Mouse (Mus musculus) kidney, embryonic 16.5 days (tissue): ENCODE data around the gene Olfr1408. TPM values are rescaled to one million over a fixed set of nuclear protein-coding genes. Genes with fewer than 3 reads are reported as not detected.

Source experiments
- ATAC-seq: fragments of 200-750 bp; cut with Nextera tagmentation; 2 replicates; pipeline ENCODE4 v1.8.0; 2017; ENCODE audit warnings: moderate TSS enrichment; ENCODE audit not compliant: low FRiP score, low TSS enrichment
- H3K27ac ChIP-seq: fragments of 300-500 bp; sonication (generic); 2 replicates; pipeline ENCODE4 v1.5.1; 2014; ENCODE audit warnings: low read length
- H3K27me3 ChIP-seq: fragments of 300-500 bp; sonication (generic); 2 replicates; pipeline ENCODE4 v1.6.1; 2014; ENCODE audit warnings: low read length, control low read depth, mixed read lengths; ENCODE audit not compliant: insufficient read depth
- H3K36me3 ChIP-seq: fragments of 300-500 bp; sonication (generic); 2 replicates; pipeline ENCODE4 v1.6.1; 2014; ENCODE audit warnings: low read length, control low read depth, mixed read lengths; ENCODE audit not compliant: insufficient read depth
- H3K4me1 ChIP-seq: fragments of 300-500 bp; sonication (generic); 2 replicates; pipeline ENCODE4 v1.6.1; 2014; ENCODE audit warnings: low read length, control low read depth, mixed read lengths; ENCODE audit not compliant: insufficient read depth
- H3K4me2 ChIP-seq: fragments of 300-500 bp; sonication (generic); replicated peaks from 2 replicates; pipeline ENCODE4 v1.6.1; 2014; ENCODE audit warnings: low read depth, low read length
- H3K4me3 ChIP-seq: fragments of 300-500 bp; sonication (generic); 2 replicates; pipeline ENCODE4 v1.5.1; 2014; ENCODE audit warnings: mild to moderate bottlenecking, low read length
- H3K9ac ChIP-seq: fragments of 300-500 bp; sonication (generic); replicated peaks from 2 replicates; pipeline ENCODE4 v1.6.1; 2014; ENCODE audit warnings: low read length
- H3K9me3 ChIP-seq: fragments of 300-500 bp; sonication (generic); 2 replicates; pipeline ENCODE4 v1.6.1; 2016; ENCODE audit warnings: low read length, control low read depth
- WGBS: fragments of 180-500 bp; shearing (Covaris S2); extraction: QIAGEN DNeasy Blood & Tissue Kit; methylation state at CpG from one replicate; pipeline ENCODE4 v1.1.7; 2014; 5-methylcytosine and 5-hydroxymethylcytosine counted together
- polyA plus RNA-seq: library from polyadenylated mRNA; unstranded; fragments of >200 nt; fragmentation: Nextera tagmentation; extraction: Ambion mirVana; gene quantifications from 2 replicates; pipeline ENCODE4 v1.2.1, GENCODE M21; 2015

Gene Olfr1408
- polyA plus RNA-seq, result not detected in 2 replicates

DNA sequence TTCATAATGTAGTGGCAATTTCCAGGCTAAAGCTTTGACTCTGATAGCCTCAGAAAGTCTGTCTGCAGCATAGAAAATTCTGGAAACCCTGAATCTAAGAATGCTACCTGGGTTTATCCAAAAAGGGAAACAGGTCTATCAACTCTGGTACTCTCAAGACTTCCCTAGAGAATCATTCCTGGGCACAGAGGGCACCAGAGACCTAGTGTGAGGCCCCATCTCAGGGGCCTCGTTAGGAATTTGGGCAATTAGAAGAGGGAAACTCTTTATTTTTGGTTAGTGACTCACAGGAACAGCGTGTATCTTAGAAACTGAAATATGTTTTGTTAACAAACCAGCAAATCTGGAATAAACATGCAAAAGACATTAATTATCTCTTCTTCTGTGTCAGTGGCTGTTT is at the start of gene Olfr1408:
TSS of gene Olfr1408 (minus strand) at position 101 of the 400 bp plus-strand sequence.
- no peaks in the 10 kb centered on the region for H3K4me1 ChIP-seq
- WGBS, result 70% methylated on average over 2 of the region's 2 CpGs
- H3K9me3 ChIP-seq, result no peaks in the 10 kb centered on the region
- H3K4me2 ChIP-seq, result no peak within 1 kb of the TSS
- H3K27me3 ChIP-seq, result no peaks in the 10 kb centered on the region
- no peak within 1 kb of the TSS for H3K4me3 ChIP-seq
- no peaks in the 10 kb centered on the region for H3K36me3 ChIP-seq
- no peak for ATAC-seq
- H3K9ac ChIP-seq, result no peak within 1 kb of the TSS
- H3K27ac ChIP-seq, result no peak within 1 kb of the TSS

DNA sequence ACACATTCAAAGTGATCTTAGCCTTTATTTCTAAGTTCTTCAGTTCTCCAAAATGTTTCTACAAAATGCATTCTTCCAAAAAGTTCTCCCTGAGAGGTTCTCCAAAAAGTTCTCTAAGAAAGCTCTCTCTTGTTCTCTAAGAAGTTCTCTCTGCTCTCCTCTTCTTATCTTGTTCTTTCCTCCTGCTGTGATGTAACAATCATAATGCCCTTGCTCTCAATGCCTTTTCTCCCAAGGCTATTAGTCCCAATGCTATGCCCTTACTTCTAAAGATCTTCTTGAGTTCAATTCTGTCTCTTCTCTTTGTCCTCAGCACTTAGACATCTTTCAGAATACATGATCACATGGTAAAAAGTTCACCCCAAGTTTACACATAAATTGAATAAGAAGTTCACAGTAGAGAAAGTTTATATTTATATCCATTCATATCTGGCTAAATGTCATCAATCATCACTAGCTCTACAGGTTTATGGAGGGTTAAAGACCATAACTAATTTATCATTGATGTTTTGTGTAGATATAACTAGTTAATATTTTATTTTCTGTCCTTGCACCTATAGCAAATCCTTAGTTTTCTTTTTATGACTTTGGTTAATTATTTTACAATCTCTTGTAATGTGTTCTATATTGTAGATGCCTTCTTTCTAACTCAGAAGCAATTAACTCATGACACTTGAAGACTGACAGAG is 37.1 kb upstream of the Olfr1408 start:
- H3K27ac ChIP-seq, result no peak overlapping the region
- no peaks in the 10 kb centered on the region for H3K27me3 ChIP-seq
- no peaks in the 10 kb centered on the region for H3K36me3 ChIP-seq
- no peak overlapping the region for H3K4me3 ChIP-seq
- no peaks in the 10 kb centered on the region for H3K4me1 ChIP-seq
- no peak overlapping the region for H3K4me2 ChIP-seq
- H3K9ac ChIP-seq, result no peak overlapping the region
- no peak for ATAC-seq
- no peaks in the 10 kb centered on the region for H3K9me3 ChIP-seq

Other genes starting within 250 kb of the Olfr1408 start
- gene Apcs, start 242.3 kb downstream of the Olfr1408 start, polyA plus RNA-seq, result 3.2 and 4.6 TPM in 2 replicates
- gene Olfr16, start 187.0 kb downstream of the Olfr1408 start, polyA plus RNA-seq, result not detected in 2 replicates
- not detected in 2 replicates for gene Olfr1406, start 53.3 kb upstream of the Olfr1408 start, polyA plus RNA-seq
- not detected in 2 replicates for gene Olfr218, start 60.4 kb upstream of the Olfr1408 start, polyA plus RNA-seq
- gene Olfr1404, start 75.0 kb upstream of the Olfr1408 start, polyA plus RNA-seq, result not detected in 2 replicates
- gene Fcer1a, start 89.8 kb upstream of the Olfr1408 start, polyA plus RNA-seq, result not detected in 2 replicates
- not detected in 2 replicates for gene Olfr418, start 128.6 kb upstream of the Olfr1408 start, polyA plus RNA-seq
- gene Mptx2, start 140.4 kb upstream of the Olfr1408 start, polyA plus RNA-seq, result not detected in 2 replicates
- 0.45 and 0.75 TPM in 2 replicates for gene Ackr1, start 196.4 kb upstream of the Olfr1408 start, polyA plus RNA-seq
- gene Aim2, start 213.5 kb upstream of the Olfr1408 start, polyA plus RNA-seq, result 2.3 and 3.5 TPM in 2 replicates
- gene Cadm3, start 230.3 kb upstream of the Olfr1408 start, polyA plus RNA-seq, result 1.1 and 1.4 TPM in 2 replicates